Mouse (Mus musculus) neural tube, embryonic 14.5 days (tissue): ENCODE results near the gene Olfr918. TPM values are rescaled to one million over a fixed set of nuclear protein-coding genes. Genes with fewer than 3 reads are reported as not detected.

ENCODE experiments used
- ATAC-seq: fragments of 200-750 bp; cut with Nextera tagmentation; 2 replicates; pipeline ENCODE4 v1.8.0; 2017; ENCODE audit warnings: low read depth, mild to moderate bottlenecking, moderate TSS enrichment, moderate library complexity
- H3K27ac ChIP-seq: fragments of 300-500 bp; sonication (generic); 2 replicates; pipeline ENCODE4 v1.5.1; 2014; ENCODE audit warnings: low read depth, mild to moderate bottlenecking, control low read depth, low read length, moderate library complexity, mixed read lengths
- H3K27me3 ChIP-seq: fragments of 300-500 bp; sonication (generic); 2 replicates; pipeline ENCODE4 v1.6.1; 2014; ENCODE audit warnings: low read length; ENCODE audit not compliant: control insufficient read depth, insufficient read depth
- H3K36me3 ChIP-seq: fragments of 300-500 bp; sonication (generic); 2 replicates; pipeline ENCODE4 v1.6.1; 2014; ENCODE audit warnings: low read length, mixed read lengths; ENCODE audit not compliant: control insufficient read depth, insufficient read depth
- H3K4me1 ChIP-seq: fragments of 300-500 bp; sonication (generic); 2 replicates; pipeline ENCODE4 v1.6.1; 2014; ENCODE audit warnings: low read length; ENCODE audit not compliant: control insufficient read depth, insufficient read depth
- H3K4me2 ChIP-seq: fragments of 300-500 bp; sonication (generic); 2 replicates; pipeline ENCODE4 v1.6.1; 2014; ENCODE audit warnings: mild to moderate bottlenecking, low read depth, low read length, control low read depth
- H3K4me3 ChIP-seq: fragments of 300-500 bp; sonication (generic); 2 replicates; pipeline ENCODE4 v1.5.1; 2014; ENCODE audit warnings: low read depth, low read length, control low read depth, mixed read lengths
- H3K9ac ChIP-seq: fragments of 300-500 bp; sonication (generic); replicated peaks from 2 replicates; pipeline ENCODE4 v1.6.1; 2014; ENCODE audit warnings: low read depth, mild to moderate bottlenecking, control low read depth, low read length, mixed read lengths
- H3K9me3 ChIP-seq: fragments of 300-500 bp; sonication (generic); 2 replicates; pipeline ENCODE4 v1.6.1; 2016; ENCODE audit warnings: low read length; ENCODE audit not compliant: control insufficient read depth
- WGBS: fragments of 180-500 bp; shearing (Covaris S2); extraction: QIAGEN DNeasy Blood & Tissue Kit; methylation state at CpG from one replicate; pipeline ENCODE4 v1.1.7; 2014; 5-methylcytosine and 5-hydroxymethylcytosine counted together
- polyA plus RNA-seq: library from polyadenylated mRNA; unstranded; fragments of >200 nt; fragmentation: Nextera tagmentation; extraction: Ambion mirVana; gene quantifications from 2 replicates; pipeline ENCODE4 v1.2.1, GENCODE M21; 2014

Olfr918 gene
- not detected in 2 replicates for polyA plus RNA-seq

GRCm38 (mm10) chr9:38674501-38674900, at the start of gene Olfr918:
TSS of gene Olfr918 (minus strand) at chr9:38674601.
- Histone ChIP-seq H3K9ac (no peak within 1 kb of the TSS), H3K27me3 (no peaks in the 10 kb centered on the region), H3K9me3 (no peaks in the 10 kb centered on the region), H3K4me1 (no peaks in the 10 kb centered on the region), H3K4me3 (no peak within 1 kb of the TSS), H3K36me3 (no peaks in the 10 kb centered on the region), H3K27ac (no peak within 1 kb of the TSS), H3K4me2 (no peak within 1 kb of the TSS)
- ATAC-seq, result no peak
- 84% methylated on average over 2 of the region's 2 CpGs for WGBS

- no peak for ATAC-seq
- Histone ChIP-seq H3K27me3 (no peaks in the 10 kb centered on the region), H3K36me3 (no peaks in the 10 kb centered on the region), H3K4me1 (no peaks in the 10 kb centered on the region), H3K9ac (no peak overlapping the region), H3K9me3 (no peaks in the 10 kb centered on the region), H3K4me2 (no peak overlapping the region), H3K27ac (no peak overlapping the region), H3K4me3 (no peak overlapping the region)
- WGBS, result 96% methylated on average over 1 of the region's 1 CpGs
Measured at GRCm38 (mm10) chr9:38724044-38724443, 49.6 kb upstream of the Olfr918 start.

GRCm38 (mm10) chr9:38718927-38719441, 44.6 kb upstream of the Olfr918 start:
- H3K4me1 ChIP-seq, result no peaks in the 10 kb centered on the region
- no peak overlapping the region for H3K9ac ChIP-seq
- peak overlapping the region; percentile 45 for H3K4me2 ChIP-seq
- WGBS, result 8% methylated on average over 3 of the region's 3 CpGs
- H3K36me3 ChIP-seq, result no peaks in the 10 kb centered on the region
- H3K9me3 ChIP-seq, result no peaks in the 10 kb centered on the region
- ATAC-seq, result peak; percentile 49; the same call in 1 of the 2 replicates
- no peak overlapping the region for H3K27ac ChIP-seq
- no peaks in the 10 kb centered on the region for H3K27me3 ChIP-seq
- H3K4me3 ChIP-seq, result peak overlapping the region; percentile 30

GRCm38 (mm10) chr9:38718102-38718501, 43.7 kb upstream of the Olfr918 start, which contains the start of gene Vwa5a:
TSS of gene Vwa5a (plus strand) at chr9:38718268.
- H3K27ac ChIP-seq, result no peak within 1 kb of the TSS; the same call in 1 of the 2 replicates
- 2% methylated on average over 4 of the region's 4 CpGs for WGBS
- no peaks in the 10 kb centered on the region for H3K9me3 ChIP-seq
- peak within 1 kb of the TSS; percentile 30 for H3K4me3 ChIP-seq
- peak; percentile 54; the same call in 1 of the 2 replicates for ATAC-seq
- H3K27me3 ChIP-seq, result no peaks in the 10 kb centered on the region
- H3K36me3 ChIP-seq, result no peaks in the 10 kb centered on the region
- H3K9ac ChIP-seq, result no peak within 1 kb of the TSS; the same call in 1 of the 2 replicates
- H3K4me2 ChIP-seq, result peak within 1 kb of the TSS; percentile 45
- no peaks in the 10 kb centered on the region for H3K4me1 ChIP-seq

- WGBS, result 96% methylated on average over 2 of the region's 2 CpGs
Measured at GRCm38 (mm10) chr9:38672887-38673286, 1.5 kb downstream of the Olfr918 start.

GRCm38 (mm10) chr9:38665742-38666141, 8.7 kb downstream of the Olfr918 start, which contains the start of gene Olfr917:
TSS of gene Olfr917 (minus strand) at chr9:38665842.
- H3K27me3 ChIP-seq, result no peaks in the 10 kb centered on the region
- H3K4me2 ChIP-seq, result no peak within 1 kb of the TSS
- 86% methylated on average over 1 of the region's 1 CpGs for WGBS
- H3K4me3 ChIP-seq, result no peak within 1 kb of the TSS
- no peak within 1 kb of the TSS for H3K9ac ChIP-seq
- no peaks in the 10 kb centered on the region for H3K36me3 ChIP-seq
- H3K27ac ChIP-seq, result no peak within 1 kb of the TSS
- no peak for ATAC-seq
- no peaks in the 10 kb centered on the region for H3K9me3 ChIP-seq
- no peaks in the 10 kb centered on the region for H3K4me1 ChIP-seq

More at GRCm38 (mm10) chr9:38672887-38673286, 1.5 kb downstream of the Olfr918 start:
- H3K4me1 ChIP-seq, result no peaks in the 10 kb centered on the region
- H3K36me3 ChIP-seq, result no peaks in the 10 kb centered on the region
- H3K4me3 ChIP-seq, result no peak overlapping the region
- H3K27me3 ChIP-seq, result no peaks in the 10 kb centered on the region
- no peak overlapping the region for H3K9ac ChIP-seq
- ATAC-seq, result no peak
- no peaks in the 10 kb centered on the region for H3K9me3 ChIP-seq
- H3K4me2 ChIP-seq, result no peak overlapping the region
- H3K27ac ChIP-seq, result no peak overlapping the region

GRCm38 (mm10) chr9:38659775-38660174, 14.6 kb downstream of the Olfr918 start, which contains the start of gene Olfr916:
TSS of gene Olfr916 (minus strand) at chr9:38659875.
- Histone ChIP-seq H3K4me3 (no peak within 1 kb of the TSS), H3K4me2 (no peak within 1 kb of the TSS), H3K27me3 (no peaks in the 10 kb centered on the region), H3K36me3 (no peaks in the 10 kb centered on the region), H3K9ac (no peak within 1 kb of the TSS), H3K4me1 (no peaks in the 10 kb centered on the region), H3K9me3 (no peaks in the 10 kb centered on the region), H3K27ac (no peak within 1 kb of the TSS)
- 68% methylated on average over 1 of the region's 1 CpGs for WGBS
- no peak for ATAC-seq

- H3K27ac ChIP-seq, result no peak overlapping the region
- no peak overlapping the region for H3K9ac ChIP-seq
- no peak for ATAC-seq
- no peaks in the 10 kb centered on the region for H3K27me3 ChIP-seq
- WGBS, result 79% methylated on average over 4 of the region's 4 CpGs
- no peaks in the 10 kb centered on the region for H3K4me1 ChIP-seq
- H3K36me3 ChIP-seq, result no peaks in the 10 kb centered on the region
- no peak overlapping the region for H3K4me3 ChIP-seq
- no peak overlapping the region for H3K4me2 ChIP-seq
- no peaks in the 10 kb centered on the region for H3K9me3 ChIP-seq
Measured at GRCm38 (mm10) chr9:38632406-38632805, 42.0 kb downstream of the Olfr918 start.
